Mouse (Mus musculus) myocyte (in vitro differentiated cells): ENCODE results near the gene St3gal5.

Experiments
- E2F4 ChIP-seq: IDR thresholded peaks from one replicate; pipeline ENCODE4 v1.6.1; 2011; ENCODE audit warnings: mild to moderate bottlenecking, control low read depth, moderate library complexity; ENCODE audit not compliant: insufficient read depth
- MAX ChIP-seq: IDR thresholded peaks from one replicate; pipeline ENCODE4 v1.6.1; 2011; ENCODE audit warnings: low read depth, mild to moderate bottlenecking, control low read depth
- MYOD1 ChIP-seq, 3 experiments: IDR thresholded peaks; one replicate each; pipeline ENCODE4 v1.6.1; 2011; ENCODE audit warnings: control low read depth in 2 of 3, low read depth in 2 of 3, mild to moderate bottlenecking in 2 of 3, moderate library complexity in 1 of 3; ENCODE audit not compliant: insufficient read length in 2 of 3, control insufficient read depth in 1 of 3
- MYOG ChIP-seq, 3 experiments: IDR thresholded peaks; one replicate each; pipeline ENCODE4 v1.6.1; 2011; ENCODE audit warnings: control low read depth in 2 of 3, low read depth in 2 of 3, mild to moderate bottlenecking in 2 of 3; ENCODE audit not compliant: insufficient read length in 2 of 3, control insufficient read depth in 1 of 3, insufficient read depth in 1 of 3
- POLR2A ChIP-seq: IDR thresholded peaks from one replicate; pipeline ENCODE4 v1.6.1; 2011; ENCODE audit warnings: low read depth, mild to moderate bottlenecking, control low read depth, moderate library complexity; ENCODE audit not compliant: insufficient read length
- POLR2AphosphoS2 ChIP-seq: IDR thresholded peaks from one replicate; pipeline ENCODE4 v1.6.1; 2011; ENCODE audit warnings: low read depth, control low read depth; ENCODE audit not compliant: insufficient read length
- TCF12 ChIP-seq: IDR thresholded peaks from one replicate; pipeline ENCODE4 v1.6.1; 2011; ENCODE audit warnings: mild to moderate bottlenecking, control low read depth; ENCODE audit not compliant: poor library complexity, insufficient read depth, severe bottlenecking
- USF1 ChIP-seq: IDR thresholded peaks from one replicate; pipeline ENCODE4 v1.6.1; 2011; ENCODE audit warnings: low read depth, mild to moderate bottlenecking, control low read depth, moderate library complexity

DNA sequence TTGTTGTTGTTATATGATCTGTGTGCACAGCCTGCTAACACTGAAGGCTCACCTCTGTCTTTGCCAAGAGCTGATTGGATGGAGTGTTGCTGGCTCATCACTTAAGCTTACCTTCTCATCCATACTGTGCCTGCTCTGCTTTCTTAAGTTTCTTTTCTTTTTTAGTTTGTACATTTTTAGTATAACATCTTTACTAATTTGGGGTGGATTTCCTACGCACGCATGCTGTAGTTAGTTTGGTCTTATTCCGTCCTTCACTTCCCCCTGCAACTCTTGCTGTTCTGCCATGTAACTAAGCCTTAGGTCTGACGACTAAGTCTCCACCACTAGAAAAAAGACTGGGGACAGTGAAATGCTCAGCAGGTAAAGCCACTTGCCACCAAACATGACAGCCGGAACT, 48.7 kb upstream of the St3gal5 start:
- TF ChIP-seq TCF12: no peak
- no peak for TF ChIP-seq POLR2A
- no peak for TF ChIP-seq E2F4
- no peak for TF ChIP-seq POLR2AphosphoS2
- TF ChIP-seq USF1: no peak
- no peak for TF ChIP-seq MYOD1 (IDR thresholded peaks at IDR 0.05; ENCODE audit: control insufficient read depth in 1 of 3, insufficient read length in 2 of 3, low read depth in 2 of 3)
- TF ChIP-seq MYOG (IDR thresholded peaks at IDR 0.05; ENCODE audit: control insufficient read depth in 1 of 3, insufficient read depth in 1 of 3, insufficient read length in 2 of 3, low read depth in 2 of 3): no peak
- no peak for TF ChIP-seq MAX
